Mouse (Mus musculus): ENCODE results near the gene Etv6.

The Etv6 gene

DNA sequence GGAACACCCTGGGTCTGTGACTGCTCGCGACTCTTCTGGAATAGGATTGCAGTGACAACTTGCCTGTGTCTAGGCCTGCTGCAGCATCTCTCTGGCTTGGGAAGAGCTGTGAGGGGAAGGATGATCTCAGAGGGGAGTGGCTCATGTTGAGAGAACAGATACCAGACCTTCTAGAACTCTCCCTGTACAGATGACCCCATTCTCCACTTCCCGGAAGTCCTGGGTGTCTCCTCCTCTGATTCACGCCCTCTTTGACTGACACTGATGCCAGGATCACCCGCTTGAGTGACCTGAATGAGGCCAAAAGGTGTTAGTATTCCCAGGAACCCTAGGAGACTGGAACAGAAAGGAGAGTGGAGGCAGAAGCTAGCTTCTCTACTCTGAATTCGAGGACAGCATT, 137.9 kb downstream of the Etv6 start:
- no peak for DNase-seq

DNA sequence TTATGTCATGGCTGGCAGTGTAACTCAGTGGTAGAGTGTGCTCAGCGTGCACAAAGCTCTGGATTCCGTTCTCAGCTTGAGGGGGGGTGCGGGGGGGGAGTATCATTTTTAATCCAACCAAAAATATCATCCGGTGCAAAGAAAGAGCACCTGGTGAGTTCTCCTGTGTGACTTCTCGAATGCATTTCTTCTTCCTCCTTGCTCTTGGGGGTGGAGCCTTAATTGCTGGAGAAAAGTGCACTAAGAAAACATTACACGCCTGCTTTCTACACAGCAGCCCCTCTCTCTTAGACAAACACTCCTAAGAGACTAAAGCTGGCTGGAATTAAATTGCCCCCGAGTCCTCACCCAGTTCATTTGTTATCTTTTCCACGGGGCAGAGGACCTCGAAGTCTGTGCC, 139.6 kb downstream of the Etv6 start:
- DNase-seq = no peak

DNA sequence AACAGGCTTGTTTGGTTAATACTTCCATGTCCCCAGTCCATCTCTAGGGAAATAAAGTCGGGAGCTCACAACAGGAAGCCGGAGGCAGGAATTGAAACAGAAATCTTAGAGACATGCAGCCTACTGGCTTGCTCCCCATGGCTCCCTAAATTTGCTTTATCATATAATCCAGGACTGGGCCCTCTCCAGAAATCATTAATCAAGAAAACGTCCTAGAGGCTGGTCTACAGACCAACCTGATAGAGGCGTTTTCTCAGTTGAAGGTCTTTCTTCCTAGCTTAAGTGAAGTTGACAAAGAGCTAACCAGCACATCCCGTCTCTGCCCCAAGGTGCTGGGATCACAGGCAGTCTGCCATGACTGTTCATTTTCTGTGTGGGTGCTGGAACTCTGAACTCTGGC, 141.7 kb downstream of the Etv6 start:
- DNase-seq = no peak

DNA sequence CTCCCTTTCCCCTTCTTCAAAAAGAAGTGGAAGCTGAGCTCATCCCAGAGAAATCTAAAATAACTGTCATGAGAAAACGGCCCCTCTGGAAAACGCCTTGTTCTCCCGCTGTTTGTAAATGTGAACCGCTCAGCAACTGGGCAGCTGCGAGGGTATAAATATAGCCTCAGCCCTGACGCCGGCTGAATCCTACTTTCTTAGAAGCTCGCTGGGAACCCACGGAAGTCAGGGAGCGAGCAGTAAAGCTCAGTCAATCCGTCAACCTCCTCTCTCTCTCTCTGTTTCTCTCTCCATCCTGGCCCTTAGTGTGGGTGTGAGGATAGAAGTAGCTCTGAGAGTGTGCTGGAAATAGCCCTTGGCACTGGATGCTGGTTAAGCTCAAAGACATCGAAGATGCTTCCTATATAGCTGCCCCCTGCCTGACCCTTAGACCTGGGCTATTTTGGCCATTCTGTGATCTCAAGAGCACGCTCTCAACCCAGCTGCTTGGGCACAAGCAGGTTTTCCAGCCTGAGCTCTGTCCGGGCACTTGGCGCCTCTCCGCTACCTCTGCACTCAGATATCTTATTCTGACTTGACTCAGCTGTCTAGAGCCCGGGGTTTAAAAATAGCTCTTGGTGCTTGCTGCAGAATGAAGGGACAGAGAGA, 146.9 kb downstream of the Etv6 start:
- DNase-seq = no peak

DNA sequence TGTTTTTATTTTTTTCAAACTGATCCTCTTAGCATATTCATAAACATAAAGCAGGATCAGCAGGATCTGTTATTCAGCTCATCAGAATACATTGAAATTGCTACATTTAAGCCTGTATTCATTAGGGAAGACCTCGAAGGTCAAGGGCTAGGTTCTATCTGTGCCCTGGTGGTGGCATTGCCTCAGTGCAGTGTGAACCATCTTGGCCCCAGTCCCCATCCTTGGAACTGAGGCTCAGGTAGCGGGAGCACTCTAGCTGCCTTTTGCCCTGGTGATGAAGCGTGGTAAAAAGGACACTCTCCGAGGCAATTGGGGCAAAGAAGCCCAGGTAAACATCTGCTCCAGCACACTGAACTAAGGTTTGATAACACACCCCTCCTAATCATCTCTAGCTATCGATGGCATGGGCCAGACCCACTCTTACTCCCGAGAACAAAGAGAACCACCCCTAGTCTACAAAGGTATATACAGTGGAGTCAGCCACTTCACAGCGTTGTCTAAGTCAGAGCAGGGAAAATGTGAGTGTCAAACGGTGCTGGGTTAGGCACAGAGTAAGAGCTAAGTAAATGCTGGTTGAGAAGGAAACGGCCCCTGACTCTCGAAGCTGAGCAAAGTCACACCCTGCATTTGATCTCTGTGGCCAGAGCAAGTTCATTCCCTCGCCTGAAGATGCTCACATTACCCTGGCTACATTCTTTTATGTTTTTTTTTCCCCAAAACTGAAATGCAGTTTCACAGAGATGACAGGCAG, 148.3 kb downstream of the Etv6 start:
- DNase-seq = no peak

DNA sequence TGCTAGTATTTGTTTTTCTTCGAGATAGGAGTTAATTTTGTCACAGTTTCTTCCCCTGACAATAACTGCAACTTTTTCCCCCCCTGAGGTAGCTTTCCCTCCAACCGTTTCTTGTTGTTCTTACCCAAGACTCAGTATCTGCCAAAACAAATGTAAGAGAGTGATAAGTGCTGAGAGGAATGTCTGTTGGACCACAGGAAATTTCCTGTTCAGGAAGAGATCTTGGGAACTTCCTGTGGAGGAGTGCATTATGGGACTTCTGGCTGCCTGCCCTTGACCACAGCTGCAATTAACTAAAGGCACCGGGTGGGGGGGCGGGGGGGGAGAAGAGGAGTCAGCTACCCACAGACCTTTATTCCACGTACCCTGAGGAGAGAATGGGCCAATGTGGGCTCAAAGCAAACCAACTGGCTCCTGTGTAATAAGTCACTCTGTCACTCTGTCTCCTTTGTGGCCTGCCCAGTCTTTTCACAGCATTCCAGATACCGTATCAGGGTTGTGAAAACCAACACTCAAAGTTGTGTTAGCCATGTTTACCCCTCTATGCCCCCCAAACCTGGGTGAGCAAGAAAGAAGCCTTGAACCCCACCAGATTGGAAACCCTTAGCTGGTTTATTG, 150.9 kb downstream of the Etv6 start:
- DNase-seq = peak; percentile 23

DNA sequence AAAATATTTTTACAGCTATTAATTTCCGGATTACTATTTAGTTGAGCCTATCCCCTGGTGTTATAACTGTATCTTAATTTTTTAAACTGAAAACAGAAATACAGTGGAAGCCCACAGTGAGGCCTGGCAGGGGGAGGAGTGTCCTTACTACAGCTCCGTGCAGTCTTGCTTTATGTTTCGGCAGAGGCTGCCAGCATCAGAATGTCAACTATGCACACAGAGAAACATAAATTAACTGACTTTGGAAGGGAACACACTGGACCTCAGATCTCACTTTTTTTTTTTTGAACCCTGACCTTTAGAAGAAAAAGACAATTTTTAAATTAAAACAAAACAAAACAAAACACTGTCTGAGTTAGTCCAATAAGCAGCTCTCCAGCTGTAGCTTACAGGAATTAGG, 153.2 kb downstream of the Etv6 start:
- DNase-seq = no peak

DNA sequence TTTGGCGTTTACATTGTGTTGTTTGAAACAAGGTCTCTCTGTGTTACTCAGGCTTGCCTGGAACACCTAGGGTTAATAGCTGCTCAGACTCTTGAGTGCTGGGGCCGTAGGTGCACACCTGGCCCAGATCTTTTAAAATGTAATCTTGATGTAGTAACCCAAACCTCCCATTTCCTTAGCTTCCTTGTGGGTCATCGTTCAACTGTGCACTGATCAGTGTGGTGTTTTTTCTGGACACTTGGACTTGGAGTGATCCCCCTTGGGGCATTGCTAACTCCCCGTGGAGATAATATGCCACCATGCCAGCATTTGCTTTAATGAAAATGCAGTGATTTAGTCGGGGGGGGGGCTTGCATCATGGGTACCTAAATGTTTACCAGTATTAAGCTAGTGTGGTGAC, 153.7 kb downstream of the Etv6 start:
- no peak for DNase-seq

DNA sequence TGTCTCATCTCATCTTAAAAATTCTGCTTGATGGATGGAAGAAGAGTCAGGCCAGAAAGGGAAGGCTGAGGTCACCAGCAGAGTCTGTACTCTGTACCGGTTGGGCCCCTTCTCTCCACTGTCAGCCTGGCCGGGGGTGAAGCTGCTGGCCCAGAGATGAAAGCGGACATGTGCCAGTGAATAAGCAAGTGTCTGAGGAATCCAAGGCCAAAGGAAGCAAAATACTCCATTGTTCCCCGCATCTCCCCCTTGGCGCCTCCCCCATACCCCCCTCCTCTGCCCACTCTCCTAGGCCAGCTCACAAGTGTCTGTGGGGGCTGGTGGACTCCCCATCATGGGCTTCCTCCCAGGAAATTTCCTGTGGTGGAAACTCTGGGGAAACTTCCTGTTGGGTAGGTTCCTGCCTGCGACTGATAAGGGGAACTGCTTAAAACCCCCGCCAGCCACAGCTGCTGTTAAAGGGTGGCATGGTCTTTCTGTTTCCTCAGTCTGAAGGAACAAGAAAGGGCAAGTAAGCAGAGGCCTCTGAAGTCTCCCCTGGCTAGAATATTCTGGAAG, 154.2 kb downstream of the Etv6 start:
- peak; percentile 50 for DNase-seq

DNA sequence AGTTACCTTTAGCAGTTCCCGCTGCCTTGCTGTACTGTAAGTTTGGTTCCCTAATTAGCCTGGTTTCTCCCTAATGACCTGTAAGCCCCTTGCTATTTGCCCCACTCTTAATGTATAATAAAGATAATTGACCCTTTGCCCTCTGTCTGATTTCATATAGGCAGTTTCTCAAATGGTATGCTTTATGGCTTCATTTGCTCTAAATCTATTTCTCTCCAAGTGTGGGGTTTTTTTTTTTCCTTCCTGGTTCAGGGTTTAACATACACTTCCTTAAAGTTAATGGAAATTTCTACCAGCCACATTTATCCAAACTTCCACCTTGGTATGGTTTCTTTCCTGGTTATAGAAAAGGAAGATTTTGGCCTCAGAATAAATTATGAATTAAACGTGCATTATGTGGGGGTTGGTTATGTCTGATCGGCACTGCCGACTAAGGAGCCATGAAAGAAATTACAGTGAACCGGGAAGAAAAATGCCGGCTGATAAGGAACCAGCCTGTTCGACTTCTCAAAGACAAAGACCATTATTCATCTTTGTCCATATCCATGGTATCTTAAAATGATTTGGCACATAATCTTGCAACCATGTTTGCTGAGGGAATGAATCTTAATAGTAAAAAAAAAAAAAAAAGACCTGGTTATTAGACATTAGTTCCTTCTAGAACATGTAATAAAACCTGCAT, 155.2 kb downstream of the Etv6 start:
- no peak for DNase-seq

DNA sequence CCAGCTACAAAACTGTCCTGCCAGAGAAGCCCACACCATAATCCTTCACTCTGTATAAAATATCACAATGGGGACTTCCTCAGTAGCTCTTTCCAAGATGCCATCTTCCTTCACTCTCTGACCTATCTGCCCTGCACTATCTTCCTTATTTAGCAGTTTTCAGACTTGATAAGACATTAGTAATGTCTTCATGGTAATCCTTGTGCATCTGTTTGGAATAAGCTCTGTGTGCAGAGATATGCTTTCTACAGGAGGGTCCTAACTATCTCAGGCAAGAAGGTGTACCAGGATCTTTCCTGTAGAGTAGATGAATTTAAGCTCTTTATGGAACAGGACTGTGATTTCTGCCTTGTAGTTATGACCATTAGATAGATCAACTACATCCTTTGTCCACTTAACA, 157.2 kb downstream of the Etv6 start:
- DNase-seq = no peak

DNA sequence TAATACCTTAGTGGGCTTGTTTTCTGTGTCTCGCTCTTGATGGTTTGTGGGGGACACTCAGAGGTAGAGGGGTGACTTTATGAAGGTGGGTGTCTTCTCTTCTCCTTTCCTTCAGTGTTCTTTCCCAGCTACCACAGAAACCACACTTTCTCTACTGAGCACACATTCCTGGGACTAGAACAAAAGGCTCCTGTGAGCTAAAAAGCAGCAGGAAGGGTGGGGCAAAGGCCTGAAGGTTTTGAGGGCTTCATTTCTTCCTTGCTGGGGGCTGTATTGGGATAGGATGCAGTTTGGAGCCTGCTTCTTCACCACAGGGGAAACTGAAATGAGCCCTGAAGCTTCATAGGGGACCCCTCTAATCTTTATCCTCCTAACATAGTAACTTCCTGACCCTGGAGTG, 164.4 kb downstream of the Etv6 start:
- DNase-seq = no peak

DNA sequence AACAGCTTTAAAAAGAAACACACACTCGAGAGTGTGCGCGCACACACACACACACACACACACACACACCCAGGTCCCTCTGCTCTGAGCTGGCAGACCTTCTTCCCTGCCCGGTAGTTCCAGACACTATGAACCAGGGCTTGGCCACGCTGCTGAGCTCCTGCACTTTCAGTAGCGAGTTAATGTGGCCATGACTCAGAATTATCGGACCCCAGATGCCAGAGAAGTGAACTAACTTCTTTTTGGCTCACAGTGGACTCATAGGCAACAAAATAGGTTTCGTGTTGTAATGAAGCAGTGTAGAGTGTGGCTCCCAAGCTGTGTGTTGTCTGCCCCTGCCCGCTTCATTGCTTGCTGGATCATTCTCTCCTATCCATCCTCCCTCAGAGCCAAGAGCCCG, 165.1 kb downstream of the Etv6 start:
- no peak for DNase-seq

DNA sequence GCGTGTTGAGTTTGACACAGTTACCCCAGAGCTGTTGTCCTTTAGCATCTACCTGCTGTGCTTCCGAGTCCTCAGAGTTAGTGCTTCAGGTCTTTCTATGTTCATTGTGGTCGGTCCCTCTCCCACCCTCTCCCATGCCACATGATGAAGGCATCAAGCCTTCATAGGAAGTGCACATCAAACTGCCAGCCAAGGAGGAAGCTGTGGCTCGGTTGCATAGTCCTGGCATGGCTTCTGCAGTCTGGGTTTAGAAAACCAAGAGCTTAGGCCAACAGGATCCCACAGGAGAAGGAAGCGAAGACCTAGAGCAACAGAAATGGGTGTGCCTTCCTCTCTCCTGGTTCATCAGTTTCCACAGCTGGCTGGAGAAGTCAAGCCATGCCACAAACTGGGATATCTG, 166.7 kb downstream of the Etv6 start:
- no peak for DNase-seq

DNA sequence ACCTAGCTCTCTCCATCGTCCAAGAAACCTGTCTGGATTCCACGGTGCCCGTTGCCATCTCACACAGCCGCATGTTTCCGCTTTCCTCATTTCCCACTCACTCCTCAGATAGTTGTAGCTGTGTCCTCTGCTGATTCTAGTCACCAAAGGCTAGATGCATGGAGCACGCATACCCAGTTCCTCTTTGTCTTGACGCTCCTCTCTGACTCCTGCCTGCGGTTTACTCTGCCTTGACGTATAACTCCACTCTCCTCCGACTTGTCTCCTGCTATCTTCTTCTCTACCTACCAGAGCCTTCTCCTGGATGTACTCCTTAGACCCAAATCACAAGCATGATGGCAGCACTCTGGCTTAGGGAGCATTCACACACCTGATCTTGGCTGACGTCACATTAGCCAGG, 169.7 kb downstream of the Etv6 start:
- no peak for DNase-seq

DNA sequence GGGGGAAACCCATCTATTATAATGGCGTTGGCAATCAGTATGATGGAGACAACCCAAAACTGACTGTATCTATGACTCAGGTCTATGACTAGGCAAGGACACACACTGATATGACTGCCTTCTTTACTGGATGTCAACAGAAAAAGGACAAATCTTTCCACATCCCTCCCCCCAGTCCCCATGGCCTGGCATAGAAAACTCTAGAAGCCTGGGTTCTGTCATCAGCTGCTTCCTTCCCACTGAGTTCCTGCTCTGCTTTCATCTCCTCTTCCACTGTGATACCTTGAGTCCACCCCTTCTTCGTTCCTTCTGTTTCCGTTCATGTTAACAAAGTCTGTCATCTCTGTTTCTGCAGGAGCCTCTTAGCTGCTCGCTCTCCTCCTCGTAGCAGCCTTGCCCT, 170.2 kb downstream of the Etv6 start:
- DNase-seq = no peak

DNA sequence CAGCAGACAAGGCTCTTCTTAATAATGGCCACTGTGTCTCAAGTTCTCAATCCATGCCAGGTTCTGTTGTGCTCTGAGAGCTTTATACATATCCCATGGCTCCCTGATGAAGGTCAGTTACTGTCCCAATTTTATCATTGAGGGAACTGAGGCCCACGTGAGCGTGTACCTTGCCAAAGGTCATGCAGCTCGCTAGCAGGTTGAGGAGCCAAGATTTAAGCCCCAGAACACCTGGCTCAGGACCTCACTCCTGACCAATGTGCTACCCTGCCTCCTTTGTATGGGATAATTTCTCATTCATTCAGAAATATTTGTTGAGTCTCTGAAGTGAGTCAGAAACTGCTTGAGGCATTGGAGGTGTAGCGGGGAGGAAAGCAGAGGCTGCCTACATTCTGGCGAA, 170.8 kb downstream of the Etv6 start:
- no peak for DNase-seq

DNA sequence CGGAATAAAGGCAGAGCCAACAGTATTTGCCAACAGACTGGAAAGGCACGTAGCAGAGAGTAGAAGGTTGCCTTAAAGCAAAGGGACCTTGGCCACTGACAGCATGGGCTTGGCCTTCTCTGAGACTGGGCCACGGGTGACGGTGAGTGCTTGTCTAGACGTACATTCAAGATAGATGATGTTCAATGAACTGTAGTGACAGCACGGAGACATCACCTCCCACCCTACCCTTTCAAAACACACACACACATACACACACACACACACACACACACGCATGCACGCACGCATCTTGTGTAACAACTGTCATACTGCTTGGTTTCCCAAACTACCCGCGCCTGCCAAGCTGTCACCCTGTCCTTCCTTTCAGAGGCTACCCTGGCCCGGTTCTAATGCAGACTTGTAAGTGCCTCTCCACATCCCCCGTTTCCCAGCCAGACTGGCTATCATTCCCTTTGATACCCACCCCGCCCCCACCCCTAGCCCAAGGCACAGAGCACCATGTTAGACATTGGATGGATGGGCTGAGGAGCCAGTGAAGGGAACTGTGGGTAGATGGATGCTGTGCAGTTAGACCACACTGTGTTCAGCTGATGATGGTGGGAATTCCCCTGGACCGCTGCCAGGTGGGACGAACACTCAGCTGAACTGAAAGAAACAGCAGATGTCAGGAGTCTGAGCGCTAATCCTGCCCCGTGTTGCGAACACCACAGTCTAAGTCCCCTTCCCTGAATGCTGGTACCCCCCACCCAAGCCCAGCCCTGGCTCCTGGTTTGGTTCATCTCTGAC, 172.1 kb downstream of the Etv6 start:
- DNase-seq = no peak

DNA sequence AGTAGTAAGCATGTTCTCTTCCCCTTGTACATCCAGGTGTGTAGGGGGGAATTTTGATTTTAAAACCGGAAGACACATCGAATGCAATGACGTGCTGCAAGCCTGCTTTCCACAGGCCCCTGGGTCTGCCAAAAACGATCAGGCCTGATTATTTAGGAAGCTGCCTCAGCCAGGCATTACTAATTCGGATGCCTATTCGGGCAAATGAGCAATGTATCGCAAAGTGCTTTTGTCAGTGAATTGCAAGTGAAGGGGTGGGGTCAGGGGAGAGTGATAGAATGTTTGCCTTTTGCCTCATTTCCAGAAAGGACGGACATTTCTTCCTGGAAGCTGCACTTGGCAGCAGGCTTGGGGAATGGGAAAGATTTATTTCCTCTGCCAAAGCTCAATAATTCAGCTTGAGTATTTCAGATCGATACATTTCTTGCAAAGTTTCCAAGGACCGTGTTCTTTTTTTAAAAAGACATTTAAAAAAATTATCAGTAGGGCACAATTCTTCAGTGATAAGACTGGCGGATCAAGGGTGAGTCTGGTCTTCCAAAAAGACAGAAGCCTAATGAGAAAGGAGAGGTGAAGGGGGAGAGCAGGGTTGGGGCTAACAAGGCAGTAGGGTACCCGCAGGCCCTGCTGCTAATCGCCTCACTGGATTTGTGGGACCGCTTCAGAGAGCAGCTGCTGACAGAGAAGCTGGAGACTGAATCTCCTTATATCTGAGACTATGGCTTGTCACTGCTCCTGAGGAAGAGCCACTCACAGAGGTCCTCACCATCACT, 172.9 kb downstream of the Etv6 start:
- DNase-seq = no peak

DNA sequence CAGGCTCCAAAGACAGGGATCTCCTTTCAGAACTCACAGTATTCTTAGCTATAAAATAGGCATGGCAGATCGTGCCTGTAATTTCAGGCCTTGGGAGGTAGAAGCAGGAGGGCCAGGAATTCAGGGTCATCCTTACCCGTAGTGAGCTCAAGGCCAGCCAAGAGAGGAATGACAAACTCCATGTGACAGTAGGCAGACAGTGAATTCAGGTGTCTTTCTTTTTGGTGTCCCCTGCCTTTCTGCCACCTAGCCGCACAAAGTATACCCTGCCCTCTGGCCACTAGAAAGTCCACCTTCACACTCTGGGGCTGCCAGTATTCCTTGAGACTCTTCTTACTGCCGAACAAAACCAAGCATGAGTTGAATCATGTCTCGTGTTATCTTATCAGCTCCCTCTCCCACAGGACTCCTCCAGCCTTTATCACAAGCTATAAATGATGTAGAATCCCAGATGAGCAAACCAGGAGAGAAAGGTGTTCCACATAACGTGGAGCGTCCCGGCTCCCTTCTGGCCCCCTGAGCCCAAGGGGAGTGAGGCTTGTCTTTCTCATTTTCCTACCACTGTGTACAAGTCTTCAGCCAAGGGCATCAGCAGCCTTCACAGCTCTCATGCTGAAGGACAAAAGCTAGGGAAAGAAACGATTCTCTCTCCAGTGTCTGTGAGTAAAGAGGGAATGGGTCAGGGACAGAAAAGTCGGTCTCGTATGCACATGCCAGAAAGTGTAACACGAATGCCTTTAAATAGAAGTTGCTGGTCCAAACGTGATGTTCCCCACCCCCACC, 175.4 kb downstream of the Etv6 start:
- no peak for DNase-seq

DNA sequence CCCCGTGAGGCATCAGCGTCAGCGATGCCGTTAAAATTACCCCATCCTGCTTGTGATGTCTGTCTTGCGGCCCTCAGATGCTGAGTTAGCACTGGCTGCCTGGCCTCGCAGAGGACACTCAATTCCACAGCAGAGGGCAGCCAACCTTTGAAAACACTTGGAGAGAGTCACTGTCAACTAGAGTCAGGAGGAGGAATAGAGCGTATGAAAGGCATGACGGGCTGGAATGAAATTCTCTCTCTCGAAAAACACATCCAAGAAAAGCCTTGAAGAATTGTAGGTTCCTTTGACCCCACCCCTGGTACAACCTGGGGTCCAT, 175.9 kb downstream of the Etv6 start:
- no peak for DNase-seq

Data from thymus, postnatal 25 days (tissue).